Mouse (Mus musculus) heart, embryonic 12.5 days (tissue): ENCODE measurements at regions not wholly inside any gene's neighbourhood (a gene's known extent, or its start where the extent isn't known, plus 50 kb on each side); places are given as distances from the start of the nearest gene placed in this dataset.

Experiments used
- ATAC-seq: fragments of 200-750 bp; cut with Nextera tagmentation; 2 replicates; pipeline ENCODE4 v1.8.0; 2017; ENCODE audit warnings: moderate TSS enrichment, moderate library complexity; ENCODE audit not compliant: insufficient number of reproducible peaks, low FRiP score
- H3K27ac ChIP-seq: fragments of 300-500 bp; sonication (generic); 2 replicates; pipeline ENCODE4 v1.5.1; 2016; ENCODE audit warnings: mild to moderate bottlenecking, moderate library complexity; ENCODE audit not compliant: poor library complexity, severe bottlenecking
- H3K27me3 ChIP-seq: fragments of 300-500 bp; sonication (generic); replicated peaks from 2 replicates; pipeline ENCODE4 v1.6.1; 2016; ENCODE audit warnings: mild to moderate bottlenecking, moderate library complexity
- H3K36me3 ChIP-seq: fragments of 300-500 bp; sonication (generic); 2 replicates; pipeline ENCODE4 v1.6.1; 2016; ENCODE audit warnings: mild to moderate bottlenecking, moderate library complexity
- H3K4me1 ChIP-seq: fragments of 300-500 bp; sonication (generic); replicated peaks from 2 replicates; pipeline ENCODE4 v1.6.1; 2016; ENCODE audit warnings: mild to moderate bottlenecking
- H3K4me2 ChIP-seq: fragments of 300-500 bp; sonication (generic); 2 replicates; pipeline ENCODE4 v1.6.1; 2016; ENCODE audit warnings: mild to moderate bottlenecking, moderate library complexity
- H3K4me3 ChIP-seq: fragments of 300-500 bp; sonication (generic); 2 replicates; pipeline ENCODE4 v1.5.1; 2016; ENCODE audit warnings: mild to moderate bottlenecking
- H3K9ac ChIP-seq: fragments of 300-500 bp; sonication (generic); 2 replicates; pipeline ENCODE4 v1.6.1; 2016; ENCODE audit warnings: mild to moderate bottlenecking, moderate library complexity
- H3K9me3 ChIP-seq: fragments of 300-500 bp; sonication (generic); replicated peaks from 2 replicates; pipeline ENCODE4 v1.6.1; 2016; ENCODE audit warnings: mild to moderate bottlenecking, moderate library complexity
- WGBS: fragments of 180-500 bp; shearing (Covaris S2); methylation state at CpG from one replicate; pipeline ENCODE4 v1.1.7; 2016; 5-methylcytosine and 5-hydroxymethylcytosine counted together

DNA sequence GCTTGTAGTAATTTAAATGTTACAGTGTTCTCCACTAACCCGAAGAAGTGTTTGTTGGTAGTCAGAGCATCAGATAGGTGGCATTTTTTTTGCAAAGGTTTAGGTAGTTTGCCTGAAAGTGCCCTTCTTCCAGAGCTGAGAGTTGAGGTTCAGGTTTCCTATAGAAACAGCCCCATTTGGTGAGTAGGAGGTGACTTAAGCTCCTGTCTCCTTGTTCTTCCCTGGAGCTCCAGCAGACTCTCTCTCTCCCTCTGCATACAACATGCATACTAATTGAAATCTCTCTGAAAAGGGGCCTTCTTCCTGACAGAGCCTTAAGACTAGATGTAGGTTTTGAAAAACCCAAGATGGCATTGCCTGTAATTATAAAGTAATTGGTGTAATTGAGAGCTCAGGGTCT, 161.3 kb downstream of the Spata19 start:
- 61% methylated on average over 1 of the region's 1 CpGs for WGBS
- Histone ChIP-seq H3K9ac (no peak overlapping the region), H3K4me3 (no peak overlapping the region), H3K27ac (no peak overlapping the region), H3K4me2 (no peak overlapping the region), H3K9me3 (no peaks in the 10 kb centered on the region), H3K36me3 (no peaks in the 10 kb centered on the region), H3K4me1 (0 out of 2 replicates have a peak, but pooled peaks cover 5% of the 10 kb centered on the region), H3K27me3 (no peaks in the 10 kb centered on the region)
- no peak for ATAC-seq

DNA sequence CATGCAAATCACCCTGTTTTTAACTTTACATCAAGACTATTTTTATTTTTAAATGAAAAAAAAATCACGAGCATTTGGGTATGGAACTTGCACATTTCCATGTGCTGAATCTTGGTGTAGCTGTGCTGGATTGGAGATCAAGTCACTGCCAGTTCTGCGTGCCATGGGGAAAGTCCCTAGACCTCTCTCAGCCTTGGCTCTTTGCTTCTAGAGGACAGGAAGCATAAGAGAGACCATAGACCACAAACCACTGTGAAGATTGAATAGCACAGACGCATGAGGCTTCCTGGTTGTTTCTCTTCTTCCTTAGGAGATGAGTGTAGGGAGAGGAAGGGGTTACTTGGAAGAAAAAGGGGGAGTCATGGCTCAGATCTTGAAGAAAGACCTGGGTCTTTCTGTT, 161.7 kb downstream of the Spata19 start:
- Histone ChIP-seq H3K4me1 (0 out of 2 replicates have a peak, but pooled peaks cover 5% of the 10 kb centered on the region), H3K27me3 (no peaks in the 10 kb centered on the region), H3K27ac (no peak overlapping the region), H3K36me3 (no peaks in the 10 kb centered on the region), H3K9ac (no peak overlapping the region), H3K9me3 (no peaks in the 10 kb centered on the region), H3K4me2 (no peak overlapping the region), H3K4me3 (no peak overlapping the region)
- 72% methylated on average over 3 of the region's 3 CpGs for WGBS
- ATAC-seq = no peak

DNA sequence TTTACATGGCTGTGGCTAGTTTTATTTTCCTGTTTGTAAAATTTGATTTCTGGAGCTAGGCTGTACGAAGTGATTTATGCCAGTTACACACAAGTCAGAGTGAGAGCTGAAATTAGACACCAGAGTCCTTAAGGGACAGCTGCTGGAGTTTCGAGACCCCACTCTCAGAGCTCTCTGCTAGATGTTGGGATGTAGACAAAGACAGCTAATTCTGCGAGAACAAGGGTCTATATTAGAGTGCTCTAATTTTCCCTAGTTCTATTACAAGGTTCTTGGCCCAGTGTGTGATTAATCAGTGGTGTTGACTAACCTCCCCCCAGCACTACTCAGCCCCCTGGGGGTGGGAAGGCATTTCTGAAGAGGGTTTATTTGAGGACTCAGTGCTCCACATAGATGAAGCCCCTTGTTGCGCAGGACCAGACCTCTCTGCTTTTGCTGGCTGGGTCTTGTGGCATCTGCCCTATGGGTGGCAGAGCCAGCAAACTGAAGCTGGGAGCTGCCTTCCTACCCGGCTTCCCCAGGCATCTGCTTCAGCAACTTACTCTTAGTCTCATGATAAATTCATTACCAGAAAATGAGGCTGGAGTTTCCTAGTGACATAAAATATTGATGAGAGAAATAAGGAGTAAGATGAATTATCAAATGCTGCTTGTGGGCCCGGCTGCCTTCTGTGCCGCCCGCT, 171.9 kb downstream of the Spata19 start:
- 72% methylated on average over 8 of the region's 8 CpGs for WGBS
- no peak overlapping the region for H3K27ac ChIP-seq
- no peak overlapping the region for H3K4me3 ChIP-seq
- H3K27me3 ChIP-seq = no peaks in the 10 kb centered on the region
- no peak overlapping the region for H3K4me2 ChIP-seq
- no peaks in the 10 kb centered on the region for H3K9me3 ChIP-seq
- H3K4me1 ChIP-seq = no peaks in the 10 kb centered on the region
- no peak overlapping the region for H3K9ac ChIP-seq
- no peak for ATAC-seq
- no peaks in the 10 kb centered on the region for H3K36me3 ChIP-seq

DNA sequence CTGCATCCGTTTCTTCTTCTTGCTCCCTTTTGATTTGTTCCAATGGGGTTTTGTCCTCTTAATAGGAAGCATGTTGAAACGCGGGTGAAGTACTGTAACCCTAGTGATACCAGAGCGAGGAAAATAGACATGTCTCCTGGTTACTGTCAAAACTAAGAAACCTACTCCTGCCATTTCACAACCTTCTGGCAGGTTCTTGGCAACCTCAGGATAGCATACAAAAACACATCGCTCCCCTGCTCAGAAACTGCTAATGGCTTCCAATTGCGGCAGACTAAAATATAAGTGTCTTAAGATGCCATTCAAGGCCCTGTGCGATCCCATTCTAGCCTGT, 172.4 kb downstream of the Spata19 start:
- H3K9me3 ChIP-seq = no peaks in the 10 kb centered on the region
- WGBS = 85% methylated on average over 7 of the region's 7 CpGs
- no peaks in the 10 kb centered on the region for H3K36me3 ChIP-seq
- no peak overlapping the region for H3K4me2 ChIP-seq
- no peaks in the 10 kb centered on the region for H3K4me1 ChIP-seq
- ATAC-seq = no peak
- no peaks in the 10 kb centered on the region for H3K27me3 ChIP-seq
- H3K9ac ChIP-seq = no peak overlapping the region
- H3K4me3 ChIP-seq = no peak overlapping the region
- no peak overlapping the region for H3K27ac ChIP-seq

GRCm38 (mm10) chr9:27617096-27617839, 173.3 kb upstream of the Opcml start:
- no peak overlapping the region for H3K4me3 ChIP-seq
- H3K36me3 ChIP-seq = no peaks in the 10 kb centered on the region
- H3K27ac ChIP-seq = no peak overlapping the region
- H3K4me1 ChIP-seq = no peaks in the 10 kb centered on the region
- no peaks in the 10 kb centered on the region for H3K9me3 ChIP-seq
- 40% methylated on average over 7 of the region's 7 CpGs for WGBS
- H3K9ac ChIP-seq = no peak overlapping the region
- no peak for ATAC-seq
- H3K4me2 ChIP-seq = no peak overlapping the region
- H3K27me3 ChIP-seq = no peaks in the 10 kb centered on the region

DNA sequence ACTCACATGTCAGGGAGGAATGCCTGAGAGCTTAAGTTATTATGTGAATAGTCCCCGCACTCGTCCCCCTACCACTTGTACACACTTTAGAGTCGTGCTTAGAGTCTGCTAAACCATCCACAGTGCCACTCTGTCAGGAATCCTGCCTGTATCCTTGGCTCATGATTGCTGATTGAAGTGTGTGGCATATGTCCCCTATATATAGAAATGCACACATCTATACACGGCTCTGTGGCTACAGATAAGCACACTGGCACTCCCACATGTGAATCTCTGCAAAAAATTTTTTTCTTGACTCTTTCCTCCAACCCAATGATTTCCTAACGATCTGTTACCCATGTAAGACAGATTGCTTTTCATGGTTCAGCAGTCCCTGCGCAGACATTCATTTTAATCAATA, 155.7 kb upstream of the Opcml start:
- no peaks in the 10 kb centered on the region for H3K27me3 ChIP-seq
- H3K27ac ChIP-seq = no peak overlapping the region
- H3K4me2 ChIP-seq = no peak overlapping the region
- H3K4me1 ChIP-seq = 0 out of 2 replicates have a peak, but pooled peaks cover 3% of the 10 kb centered on the region
- ATAC-seq = no peak
- no peak overlapping the region for H3K9ac ChIP-seq
- H3K4me3 ChIP-seq = no peak overlapping the region
- 54% methylated on average over 6 of the region's 6 CpGs for WGBS
- H3K9me3 ChIP-seq = no peaks in the 10 kb centered on the region; the same call in 1 of the 2 replicates
- no peaks in the 10 kb centered on the region for H3K36me3 ChIP-seq

DNA sequence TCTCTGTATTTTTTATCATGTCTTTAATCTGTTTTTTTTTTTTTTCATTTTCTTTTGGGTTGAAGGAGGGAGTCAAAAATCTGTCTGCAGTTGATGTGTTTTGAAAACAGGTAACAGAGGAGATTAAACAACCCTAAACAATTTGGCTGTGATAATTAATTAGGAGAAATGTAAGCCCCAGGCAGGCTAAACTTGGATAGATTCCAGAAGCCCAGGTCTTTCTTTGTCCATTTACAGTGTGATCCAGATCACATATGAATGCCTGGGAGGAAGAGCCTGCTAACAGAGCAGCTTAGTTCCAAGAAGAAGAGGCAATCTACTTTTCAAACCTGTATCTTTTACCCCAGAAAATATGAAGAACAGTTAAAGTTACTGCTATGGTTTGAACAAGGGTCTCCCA, 150.0 kb upstream of the Opcml start:
- Histone ChIP-seq H3K36me3 (no peaks in the 10 kb centered on the region), H3K27ac (no peak overlapping the region), H3K4me1 (peaks cover 8% of the 10 kb centered on the region; the same call in 1 of the 2 replicates), H3K9ac (no peak overlapping the region), H3K27me3 (no peaks in the 10 kb centered on the region), H3K4me2 (no peak overlapping the region), H3K9me3 (no peaks in the 10 kb centered on the region; the same call in 1 of the 2 replicates), H3K4me3 (no peak overlapping the region)
- ATAC-seq = no peak

DNA sequence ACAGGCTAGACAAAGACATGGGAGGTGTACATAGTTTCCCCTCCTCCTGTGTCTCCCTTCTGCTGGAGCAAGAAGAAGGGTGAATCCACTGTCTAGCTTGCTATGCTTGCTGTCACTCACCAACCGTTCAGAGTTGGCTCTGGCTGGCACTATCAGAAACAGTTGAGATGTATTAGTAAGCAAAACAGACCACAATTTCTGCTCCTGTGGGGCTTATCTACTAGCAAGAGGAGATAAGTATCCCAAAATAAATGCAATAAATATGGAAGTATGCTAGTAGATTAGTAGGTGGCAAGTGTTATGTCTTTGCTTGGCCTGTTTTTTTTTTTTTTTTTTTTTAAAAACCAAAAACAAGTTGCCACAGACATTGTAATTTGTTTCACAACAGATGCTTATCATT, 147.3 kb upstream of the Opcml start:
- H3K4me3 ChIP-seq = no peak overlapping the region
- no peaks in the 10 kb centered on the region for H3K27me3 ChIP-seq
- H3K9ac ChIP-seq = no peak overlapping the region
- ATAC-seq = no peak
- H3K9me3 ChIP-seq = no peaks in the 10 kb centered on the region
- no peak overlapping the region for H3K27ac ChIP-seq
- no peak overlapping the region for H3K4me2 ChIP-seq
- H3K4me1 ChIP-seq = peaks cover 8% of the 10 kb centered on the region; the same call in 1 of the 2 replicates
- WGBS = 3% methylated on average over 1 of the region's 1 CpGs
- no peaks in the 10 kb centered on the region for H3K36me3 ChIP-seq

GRCm38 (mm10) chr9:27643916-27644315, 146.7 kb upstream of the Opcml start:
- H3K4me3 ChIP-seq = no peak overlapping the region
- peaks cover 8% of the 10 kb centered on the region; the same call in 1 of the 2 replicates for H3K4me1 ChIP-seq
- H3K9me3 ChIP-seq = no peaks in the 10 kb centered on the region
- H3K27me3 ChIP-seq = no peaks in the 10 kb centered on the region
- no peak overlapping the region for H3K9ac ChIP-seq
- H3K4me2 ChIP-seq = no peak overlapping the region
- H3K36me3 ChIP-seq = no peaks in the 10 kb centered on the region
- no peak for ATAC-seq
- H3K27ac ChIP-seq = no peak overlapping the region

DNA sequence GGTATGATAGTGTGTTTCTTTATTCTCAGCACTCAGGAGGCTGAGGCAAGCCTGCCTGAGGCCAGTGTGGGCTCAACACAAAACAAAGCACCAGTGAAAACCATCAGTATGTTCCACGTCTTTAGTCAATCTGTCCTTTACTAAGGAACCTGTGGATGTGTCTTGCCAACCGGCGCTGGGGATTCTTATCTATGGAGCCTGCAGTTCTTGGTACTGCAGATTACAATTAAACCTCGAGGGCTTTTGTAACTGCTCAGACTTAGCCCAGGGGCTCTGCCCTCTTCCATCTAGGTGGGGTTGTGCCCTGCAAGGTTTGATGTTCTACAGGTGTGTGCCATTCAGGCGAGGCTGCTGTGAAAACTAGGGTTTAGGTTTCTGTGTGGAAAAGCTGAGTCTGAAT, 145.1 kb upstream of the Opcml start:
- Histone ChIP-seq H3K9ac (no peak overlapping the region), H3K36me3 (no peaks in the 10 kb centered on the region), H3K27ac (no peak overlapping the region), H3K27me3 (no peaks in the 10 kb centered on the region), H3K4me2 (no peak overlapping the region), H3K9me3 (no peaks in the 10 kb centered on the region), H3K4me3 (no peak overlapping the region), H3K4me1 (peaks cover 8% of the 10 kb centered on the region; the same call in 1 of the 2 replicates)
- ATAC-seq = no peak
- WGBS = 53% methylated on average over 5 of the region's 5 CpGs

DNA sequence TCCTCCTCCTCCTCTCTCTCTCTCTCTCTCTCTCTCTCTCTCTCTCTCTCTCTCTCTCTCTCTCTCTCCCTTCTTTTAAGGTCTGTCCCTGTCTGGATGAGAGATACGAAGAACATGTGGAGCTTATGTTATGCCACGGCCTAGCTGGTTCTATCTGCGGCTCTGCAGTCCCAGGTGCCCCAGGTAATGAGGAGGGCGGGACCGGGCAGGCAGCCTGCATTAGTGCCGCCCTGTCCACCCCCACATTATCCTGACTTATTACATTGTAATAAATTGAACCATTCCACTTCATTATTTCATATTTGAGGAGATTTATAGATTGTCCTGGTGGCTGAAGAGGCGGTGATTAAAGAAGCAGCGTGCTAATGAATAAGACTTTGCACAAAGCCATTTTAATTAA, 144.5 kb upstream of the Opcml start:
- ATAC-seq = no peak

More for the DNA sequence above, 144.5 kb upstream of the Opcml start:
- no peaks in the 10 kb centered on the region for H3K27me3 ChIP-seq
- no peak overlapping the region for H3K4me3 ChIP-seq
- peaks cover 8% of the 10 kb centered on the region; the same call in 1 of the 2 replicates for H3K4me1 ChIP-seq
- no peaks in the 10 kb centered on the region for H3K36me3 ChIP-seq
- H3K27ac ChIP-seq = no peak overlapping the region
- 87% methylated on average over 8 of the region's 8 CpGs for WGBS
- no peak overlapping the region for H3K4me2 ChIP-seq
- H3K9me3 ChIP-seq = no peaks in the 10 kb centered on the region
- H3K9ac ChIP-seq = no peak overlapping the region
